Mouse (Mus musculus): ENCODE measurements around the gene Prc1.

Gene Prc1

DNA sequence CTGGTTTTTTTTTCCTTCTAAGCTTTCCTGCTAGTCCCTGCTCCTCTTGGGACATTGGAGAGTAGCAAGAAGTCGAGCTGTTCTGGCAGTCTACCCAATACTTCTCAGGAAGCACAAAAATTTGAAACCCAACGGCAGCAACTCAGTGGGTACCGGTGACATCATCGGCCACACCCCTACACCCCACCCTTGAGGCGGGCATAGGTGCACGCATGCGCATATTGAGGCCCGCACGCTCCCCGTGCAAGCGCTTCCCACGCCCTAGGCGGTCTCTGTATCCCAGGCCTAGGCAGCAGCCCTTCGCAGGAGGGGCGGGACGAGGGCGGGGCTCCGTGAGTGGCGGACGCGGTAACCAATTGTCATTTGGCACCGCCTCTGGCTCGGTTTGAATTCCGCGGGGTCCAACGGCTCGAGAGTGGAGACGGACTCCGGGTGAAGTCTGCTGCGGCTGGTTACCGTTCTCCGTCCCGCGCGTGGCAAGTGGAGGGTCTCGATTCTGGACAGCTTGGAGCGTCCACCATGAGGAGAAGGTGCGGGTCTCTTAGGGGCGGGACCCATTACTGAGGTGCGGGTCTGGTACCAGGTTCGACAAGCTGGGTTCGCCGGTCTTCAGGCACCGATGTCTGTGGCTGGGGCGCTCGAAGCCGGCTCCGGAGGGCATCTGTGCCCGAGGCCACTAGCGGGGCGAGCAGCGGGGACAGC, at the start of gene Prc1:
Prc1 (plus strand) TSS at position 389 of the 702 bp plus-strand sequence.
- peak; percentile 95 for DNase-seq (ENCODE audit: low read depth)

DNA sequence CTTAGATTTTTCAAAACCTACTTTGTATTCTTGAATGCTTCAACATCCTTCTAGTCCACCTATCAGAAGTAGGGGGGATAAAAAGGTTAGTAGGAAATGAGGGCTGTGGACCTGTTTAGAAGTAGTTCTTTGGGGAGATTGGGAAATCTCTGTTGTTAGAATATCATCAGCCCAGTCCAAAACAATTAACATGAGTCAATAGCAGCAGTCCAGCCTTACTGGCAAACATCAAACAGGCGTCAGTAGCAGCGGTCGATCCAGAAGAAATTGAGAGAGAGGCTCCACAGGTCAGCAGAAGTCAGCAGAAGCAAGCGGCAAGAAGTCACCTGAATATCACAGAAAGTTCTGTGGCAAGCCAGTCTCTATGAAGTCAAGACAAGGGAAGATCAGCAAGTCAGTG, 49.4 kb upstream of the Prc1 start:
- no peak for DNase-seq (ENCODE audit: low read depth)

DNA sequence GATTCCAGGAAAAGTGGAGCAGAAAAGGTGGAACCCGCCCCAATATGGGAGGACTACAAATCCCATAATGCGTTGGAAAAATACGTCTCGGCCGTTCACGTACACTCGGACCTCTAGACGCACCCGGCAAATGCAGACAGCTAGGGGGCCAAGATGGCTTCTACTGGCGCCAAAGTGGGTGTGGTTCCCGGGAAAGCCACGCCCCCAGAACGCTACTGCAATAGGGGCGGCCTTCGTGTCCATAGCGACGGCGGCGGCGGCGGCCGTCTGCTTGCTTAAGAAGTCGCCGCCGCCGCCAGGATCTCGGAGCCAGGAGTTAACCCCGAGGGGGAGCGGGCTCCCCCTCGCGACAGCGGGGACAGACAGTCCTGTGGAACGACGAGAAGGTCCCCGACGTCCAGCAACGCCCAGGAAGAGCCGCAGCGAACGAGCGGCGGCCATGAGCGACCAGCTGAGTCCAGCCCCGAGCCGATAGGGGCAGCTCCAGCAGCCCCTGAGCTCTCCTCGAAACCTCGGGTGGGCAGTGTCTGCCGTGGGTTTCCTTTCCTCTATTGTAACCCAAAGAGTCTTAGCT, 48.0 kb upstream of the Prc1 start, which contains the start of gene Ttll13:
Ttll13 (plus strand) TSS at position 229 of the 574 bp plus-strand sequence.
- peak; percentile 94 for DNase-seq (ENCODE audit: low read depth)

DNA sequence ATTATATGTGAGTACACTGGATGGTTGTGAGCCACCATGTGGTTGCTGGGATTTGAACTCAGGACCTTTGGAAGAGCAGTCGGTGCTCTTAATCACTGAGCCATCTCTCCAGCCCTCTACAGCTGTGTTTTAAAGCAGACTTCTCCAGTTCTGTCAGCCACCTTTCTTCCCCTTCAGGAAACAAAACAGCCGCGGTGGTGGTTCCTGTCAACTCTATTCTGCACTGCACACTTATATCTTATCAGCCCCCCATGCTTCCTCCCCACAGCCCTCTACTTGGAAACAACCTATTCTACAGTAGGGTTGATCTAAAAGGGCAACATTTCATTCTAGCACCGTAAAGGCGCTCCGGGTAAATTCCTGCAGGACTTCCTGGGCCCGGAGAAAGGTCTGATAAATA, 47.4 kb upstream of the Prc1 start:
- no peak for DNase-seq (ENCODE audit: low read depth)

DNA sequence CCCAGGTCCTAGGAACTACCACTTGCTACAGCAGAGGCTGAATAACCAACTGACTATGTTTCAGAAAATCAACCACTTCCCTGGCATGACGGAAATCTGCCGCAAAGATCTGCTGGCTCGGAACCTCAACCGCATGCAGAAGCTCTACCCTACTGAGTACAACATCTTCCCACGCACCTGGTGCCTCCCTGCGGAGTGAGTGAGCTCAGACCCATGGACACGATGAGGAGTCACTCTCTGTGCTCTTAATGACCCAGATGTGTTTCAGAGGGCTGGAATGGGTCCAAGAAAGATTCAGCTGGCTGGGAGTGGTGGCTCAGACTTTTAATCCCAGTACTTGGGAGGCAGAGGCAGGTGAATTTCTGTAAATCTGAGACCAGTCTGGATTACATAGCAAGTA, 41.8 kb upstream of the Prc1 start:
- DNase-seq (ENCODE audit: low read depth), result no peak

DNA sequence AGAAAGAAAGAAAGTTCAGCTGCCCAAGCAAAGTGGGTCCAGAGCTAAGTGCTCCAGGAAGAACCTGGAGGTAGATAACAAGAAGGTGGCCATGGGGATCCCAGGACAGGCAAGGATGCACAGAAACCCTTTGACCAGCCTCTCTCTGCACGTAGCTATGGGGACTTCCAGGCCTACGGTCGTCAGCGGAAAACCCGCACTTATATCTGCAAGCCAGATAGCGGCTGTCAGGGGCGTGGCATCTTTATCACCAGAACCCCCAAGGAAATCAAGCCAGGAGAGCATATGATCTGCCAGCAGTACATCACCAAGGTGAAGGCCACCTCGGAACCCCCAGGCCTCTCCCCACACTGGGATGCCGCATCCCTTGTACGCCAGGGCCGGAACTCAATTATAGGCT, 41.4 kb upstream of the Prc1 start:
- no peak for DNase-seq (ENCODE audit: low read depth)

DNA sequence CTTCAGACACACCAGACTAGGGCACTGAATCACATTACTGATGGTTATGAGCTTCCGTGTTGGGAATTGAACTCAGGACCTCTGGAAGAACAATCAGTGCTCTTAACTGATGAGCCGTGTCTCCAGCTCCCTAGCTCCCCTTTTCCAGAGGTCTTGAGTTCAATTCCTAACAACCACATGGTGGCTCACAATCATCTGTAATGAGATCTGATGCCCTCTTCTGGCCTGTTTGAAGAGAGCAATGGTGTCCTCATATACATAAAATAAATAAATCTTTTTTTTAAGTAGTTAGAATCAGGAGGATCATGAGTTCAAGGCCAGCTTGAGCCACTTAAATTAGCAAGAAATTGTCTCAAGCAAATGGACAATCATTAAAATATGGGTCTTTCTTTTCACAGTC, 38.3 kb upstream of the Prc1 start:
- DNase-seq (ENCODE audit: low read depth), result no peak

DNA sequence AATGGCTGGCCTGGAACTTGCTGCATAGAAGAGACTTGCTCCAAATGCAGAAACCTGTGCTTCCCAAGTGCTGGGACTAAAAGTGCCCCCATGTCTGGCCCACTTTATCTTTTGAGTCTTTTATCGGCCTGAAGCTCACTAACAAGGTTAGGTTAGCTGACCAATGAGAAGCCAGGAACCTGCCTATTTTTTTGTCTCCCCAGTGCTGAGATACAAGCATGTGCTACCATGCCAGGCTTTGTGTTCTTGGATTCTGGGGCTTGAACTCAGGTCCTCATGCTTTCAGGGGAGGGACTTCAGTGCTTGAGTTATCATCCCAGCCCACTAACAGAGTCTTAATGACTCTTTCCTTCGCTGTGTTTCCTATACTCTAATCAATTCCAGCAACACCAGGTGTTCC, 36.5 kb upstream of the Prc1 start:
- DNase-seq (ENCODE audit: low read depth), result no peak

DNA sequence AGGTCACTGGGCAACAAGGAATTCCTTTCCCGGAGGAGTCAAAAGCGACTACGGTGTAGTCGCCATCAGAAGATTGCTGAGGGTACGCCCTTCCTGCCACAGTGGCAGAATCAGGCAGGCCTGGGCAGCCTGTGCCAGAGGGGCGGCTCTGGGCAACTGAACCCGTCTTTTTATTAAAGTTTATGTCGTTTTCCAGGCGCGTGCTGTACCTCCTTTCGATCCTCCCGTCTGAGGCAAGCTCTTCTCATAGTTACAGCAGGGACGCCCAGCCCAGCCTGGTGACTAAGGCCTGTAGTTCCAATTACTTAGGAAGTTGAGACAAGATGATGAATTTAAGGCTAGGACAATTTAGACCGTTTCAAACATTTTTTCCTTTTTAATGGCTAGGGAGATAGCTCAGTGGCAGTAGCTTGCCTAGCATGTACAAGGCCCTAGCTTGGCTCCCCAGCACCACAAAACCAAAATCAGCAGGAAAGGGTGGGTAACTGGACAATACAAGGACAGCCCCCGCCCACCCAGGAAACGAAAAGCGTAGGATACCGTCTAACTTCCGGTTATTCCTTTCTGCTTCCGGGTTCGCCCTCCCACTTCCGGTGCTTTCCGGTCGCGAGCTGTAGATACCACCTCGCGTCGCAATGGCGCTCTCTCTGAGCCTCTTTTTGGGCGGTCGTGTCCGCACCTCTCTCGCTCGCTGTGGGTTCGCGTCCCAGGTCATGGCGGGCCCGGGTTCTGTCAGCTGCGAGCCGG, 33.5 kb upstream of the Prc1 start, which contains the start of gene Ngrn:
Ngrn (plus strand) TSS at position 591 of the 747 bp plus-strand sequence.
- DNase-seq (ENCODE audit: low read depth), result peak; percentile 73

DNA sequence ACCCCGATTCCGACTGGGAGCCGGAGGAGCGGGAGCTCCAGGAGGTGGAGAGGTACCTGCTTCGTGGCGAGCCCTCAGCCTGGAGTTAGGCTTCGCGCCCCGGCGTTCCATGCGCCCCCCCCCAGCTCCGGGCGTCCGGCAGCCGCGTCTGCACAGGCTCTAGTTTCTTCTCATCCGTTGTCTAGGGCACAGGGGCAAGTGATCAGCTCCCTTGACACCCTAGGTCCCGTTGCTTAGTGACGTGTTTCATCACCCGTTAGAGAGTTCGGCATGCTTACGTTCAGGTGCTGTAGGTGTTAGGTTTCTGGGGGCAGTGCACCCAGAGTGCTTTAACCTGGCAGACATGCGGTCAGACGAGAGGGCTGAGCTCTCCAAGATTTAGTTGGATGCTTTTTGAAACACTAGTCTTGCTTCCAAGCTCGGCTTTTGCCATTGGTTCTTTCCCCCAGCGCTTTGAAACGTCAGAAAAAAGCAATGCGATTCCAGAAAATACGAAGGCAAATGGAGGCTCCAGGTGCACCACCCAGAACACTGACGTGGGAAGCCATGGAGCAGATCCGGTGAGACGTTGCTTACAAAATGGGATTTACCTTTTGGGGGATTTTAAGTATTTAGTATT, 32.8 kb upstream of the Prc1 start:
- no peak for DNase-seq (ENCODE audit: low read depth)

DNA sequence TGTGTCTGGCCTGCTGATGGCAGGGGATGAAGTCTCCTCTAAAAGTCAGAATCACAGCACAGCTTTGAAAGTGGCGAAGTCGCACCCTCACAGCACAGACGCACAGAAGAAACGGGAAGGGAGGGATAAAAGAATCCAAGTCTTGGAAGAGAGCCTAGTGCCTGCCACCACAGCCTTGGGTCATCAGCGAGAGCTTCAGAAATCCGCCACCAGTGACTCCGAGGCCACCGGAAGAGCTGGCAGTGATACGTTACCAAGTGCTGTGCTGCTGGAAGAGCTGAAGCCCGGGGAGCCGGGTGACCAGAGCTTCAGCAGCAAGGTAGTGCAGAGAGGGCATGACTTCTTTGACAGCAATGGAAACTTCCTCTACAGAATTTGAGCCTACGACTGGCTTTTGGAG, 29.6 kb upstream of the Prc1 start:
- DNase-seq (ENCODE audit: low read depth), result no peak

DNA sequence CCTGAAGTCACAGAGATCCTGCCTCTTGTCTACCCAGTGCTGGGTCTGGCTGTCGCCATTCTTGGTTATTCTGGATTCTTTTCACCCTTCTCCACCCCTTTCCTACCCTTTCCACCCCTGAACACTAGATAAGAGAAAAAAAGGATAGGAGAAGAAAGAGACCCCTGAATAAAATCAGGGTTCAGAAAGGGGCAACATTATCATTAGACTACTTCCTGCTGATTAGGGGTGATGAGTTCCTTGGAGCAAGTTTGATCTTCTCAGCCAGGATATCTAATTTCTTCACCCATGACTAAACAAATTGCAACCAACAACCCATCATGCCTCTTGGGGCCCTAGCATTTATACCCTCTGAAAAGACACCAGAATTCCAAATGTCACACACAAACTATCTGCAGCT, 26.5 kb upstream of the Prc1 start:
- DNase-seq (ENCODE audit: low read depth), result no peak

DNA sequence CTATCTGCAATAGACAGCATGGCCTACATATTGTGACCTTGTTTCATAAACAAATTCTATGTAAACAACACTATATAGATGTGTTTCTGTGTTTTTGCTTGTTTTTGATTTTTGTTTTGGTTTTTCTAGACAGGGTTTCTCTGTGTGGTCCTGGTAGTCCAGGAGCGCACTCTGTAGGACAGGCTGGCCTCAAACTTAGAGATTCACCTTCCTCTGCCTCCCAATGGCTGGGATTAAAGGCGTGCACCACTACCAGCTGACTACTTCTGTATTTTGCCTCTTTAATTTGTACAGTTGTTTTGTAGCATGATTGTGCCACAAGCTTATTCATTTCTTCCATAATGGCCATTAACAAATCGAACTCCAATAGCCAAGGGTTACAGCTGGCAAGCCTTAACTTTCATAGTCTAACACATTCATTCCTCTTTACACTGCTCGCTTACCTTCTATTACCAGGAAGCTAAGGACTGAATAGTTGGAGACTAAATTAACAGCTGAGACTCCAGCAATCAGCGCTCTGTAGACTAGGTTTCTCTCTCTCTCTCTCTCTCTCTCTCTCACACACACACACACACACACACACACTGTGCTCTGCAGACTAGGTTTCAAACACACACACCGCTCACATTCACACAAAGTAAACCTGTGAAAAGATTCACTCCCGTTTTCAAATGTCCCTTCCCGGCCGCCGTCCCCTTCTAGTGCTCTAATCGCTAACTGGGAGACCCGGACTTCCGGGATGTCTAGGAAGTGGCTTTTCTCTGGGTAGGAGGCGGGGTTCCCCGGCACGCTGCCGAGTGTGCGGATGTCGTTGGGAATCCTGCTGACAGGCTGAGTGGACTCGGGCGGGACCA, 25.1 kb upstream of the Prc1 start, which contains the start of gene Vps33b:
Vps33b (plus strand) TSS at position 753 of the 854 bp plus-strand sequence.
- DNase-seq (ENCODE audit: low read depth), result peak; percentile 95

DNA sequence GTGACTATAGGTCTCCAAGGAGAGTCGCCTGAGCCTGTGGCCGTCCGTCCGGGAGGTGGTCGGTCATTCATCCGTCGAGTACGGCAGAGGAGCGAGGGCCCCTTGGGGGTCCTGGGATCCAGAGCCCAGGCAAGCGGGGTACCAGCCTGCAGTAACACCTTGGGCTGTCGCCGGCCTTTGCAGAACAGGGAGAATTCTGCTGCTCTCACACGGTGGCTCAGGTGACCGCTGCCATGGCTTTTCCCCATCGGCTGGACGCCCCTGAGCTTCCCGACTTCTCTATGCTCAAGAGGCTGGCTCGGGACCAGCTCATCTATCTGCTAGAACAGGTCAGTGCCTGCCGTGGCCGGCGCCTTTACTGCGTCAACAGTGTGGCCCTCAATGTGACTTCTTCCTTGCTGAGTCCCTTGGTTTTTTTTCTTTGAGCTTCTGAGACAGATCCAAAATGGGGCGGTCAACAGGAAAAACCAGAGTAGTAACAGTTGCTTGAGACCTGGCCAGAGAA, 24.4 kb upstream of the Prc1 start:
- no peak for DNase-seq (ENCODE audit: low read depth)

DNA sequence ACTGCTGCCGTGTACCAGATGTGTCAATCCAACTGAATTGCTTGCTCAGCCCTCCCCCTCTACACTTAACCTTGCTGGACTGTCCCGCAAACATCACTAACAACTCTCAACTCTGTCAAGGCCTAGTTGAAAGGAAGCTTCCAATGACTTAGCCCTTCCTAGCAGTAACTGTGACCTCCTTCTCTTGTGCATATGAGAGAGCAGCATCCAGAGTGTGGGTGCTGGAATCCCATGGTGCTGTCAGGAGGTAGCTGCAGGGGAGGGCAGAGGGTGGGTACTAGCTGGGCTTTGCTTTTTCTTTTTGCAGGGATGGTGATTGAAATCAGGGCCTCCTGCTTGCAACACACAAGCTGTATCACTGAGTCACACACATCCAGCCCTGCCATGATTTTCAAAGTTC, 20.8 kb upstream of the Prc1 start:
- DNase-seq (ENCODE audit: low read depth), result no peak

DNA sequence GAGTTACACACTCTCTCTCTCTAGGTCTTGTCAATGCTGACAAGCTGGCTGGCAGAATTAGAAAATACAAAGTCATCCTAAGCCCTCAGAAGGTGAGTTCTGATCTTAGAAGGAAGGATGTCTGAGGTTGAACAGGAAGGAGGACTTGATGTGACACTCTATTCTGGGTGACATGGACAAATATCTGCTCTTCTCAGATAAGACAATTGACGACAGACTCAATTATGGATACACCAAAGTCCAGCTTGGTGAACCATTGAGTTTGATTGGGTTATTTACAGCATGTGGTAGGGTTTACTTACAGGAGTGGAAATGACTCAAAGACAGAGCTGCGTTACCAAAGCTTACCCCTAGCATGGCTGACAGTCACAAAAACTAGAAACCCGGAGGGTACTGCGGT, 17.9 kb upstream of the Prc1 start:
- DNase-seq (ENCODE audit: low read depth), result no peak

DNA sequence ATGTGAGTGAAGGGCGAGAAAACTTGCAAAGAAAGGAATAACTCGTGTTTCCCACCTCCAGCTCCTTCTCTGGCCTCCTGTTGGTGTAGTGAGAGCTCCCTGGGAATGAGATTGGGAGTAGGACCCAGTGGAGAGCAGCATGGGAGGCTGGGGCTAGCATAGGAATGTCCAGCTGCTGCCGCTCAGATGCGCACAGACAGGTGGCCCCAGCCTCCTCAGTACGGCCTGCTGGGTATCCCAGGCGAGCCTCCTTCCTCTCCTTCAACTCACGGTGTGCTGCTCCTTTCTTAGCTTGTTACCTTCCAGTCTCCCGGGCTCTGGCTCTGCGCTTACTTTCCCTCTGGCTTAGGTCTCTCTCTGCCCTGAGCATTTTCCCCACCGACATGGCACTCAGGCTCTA, 14.2 kb upstream of the Prc1 start:
- no peak for DNase-seq (ENCODE audit: low read depth)

DNA sequence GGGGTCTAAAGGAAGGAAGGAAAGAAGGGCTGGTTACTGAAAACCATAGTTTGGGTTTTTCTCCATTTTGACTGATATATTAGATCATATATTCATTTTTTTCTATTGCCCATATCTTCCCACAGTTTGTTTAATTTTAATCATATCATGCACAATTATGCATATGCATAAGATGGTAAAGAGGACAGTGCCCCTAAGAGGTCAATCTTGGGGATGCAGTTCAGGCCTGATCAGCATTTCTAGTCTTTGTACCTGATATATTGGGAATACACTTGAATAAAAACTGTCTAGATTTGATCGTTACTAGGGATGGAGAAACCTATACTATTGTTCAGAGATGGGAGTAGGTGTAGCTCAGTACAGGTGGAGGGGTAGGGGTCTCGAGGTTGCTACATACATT, 13.3 kb upstream of the Prc1 start:
- no peak for DNase-seq (ENCODE audit: low read depth)

DNA sequence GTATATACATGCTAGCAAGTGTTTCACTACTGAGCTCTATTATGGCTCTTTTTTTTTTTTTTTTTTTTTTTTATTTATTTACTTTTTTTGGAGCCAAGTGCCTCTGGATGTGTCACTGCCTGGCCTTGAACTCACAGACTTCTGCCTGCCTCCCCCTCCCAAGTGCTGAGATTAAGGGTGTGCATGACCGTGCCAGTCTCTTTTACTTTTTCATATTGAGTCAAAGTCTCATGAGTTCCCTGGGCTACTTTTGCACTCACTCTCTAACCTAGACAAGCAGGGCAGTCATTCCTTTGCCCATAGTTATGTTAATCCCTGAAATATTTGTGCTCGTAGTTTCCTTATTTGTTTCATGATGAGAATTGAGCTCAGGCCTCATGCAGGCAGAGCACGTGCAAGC, 12.6 kb upstream of the Prc1 start:
- no peak for DNase-seq (ENCODE audit: low read depth)

DNA sequence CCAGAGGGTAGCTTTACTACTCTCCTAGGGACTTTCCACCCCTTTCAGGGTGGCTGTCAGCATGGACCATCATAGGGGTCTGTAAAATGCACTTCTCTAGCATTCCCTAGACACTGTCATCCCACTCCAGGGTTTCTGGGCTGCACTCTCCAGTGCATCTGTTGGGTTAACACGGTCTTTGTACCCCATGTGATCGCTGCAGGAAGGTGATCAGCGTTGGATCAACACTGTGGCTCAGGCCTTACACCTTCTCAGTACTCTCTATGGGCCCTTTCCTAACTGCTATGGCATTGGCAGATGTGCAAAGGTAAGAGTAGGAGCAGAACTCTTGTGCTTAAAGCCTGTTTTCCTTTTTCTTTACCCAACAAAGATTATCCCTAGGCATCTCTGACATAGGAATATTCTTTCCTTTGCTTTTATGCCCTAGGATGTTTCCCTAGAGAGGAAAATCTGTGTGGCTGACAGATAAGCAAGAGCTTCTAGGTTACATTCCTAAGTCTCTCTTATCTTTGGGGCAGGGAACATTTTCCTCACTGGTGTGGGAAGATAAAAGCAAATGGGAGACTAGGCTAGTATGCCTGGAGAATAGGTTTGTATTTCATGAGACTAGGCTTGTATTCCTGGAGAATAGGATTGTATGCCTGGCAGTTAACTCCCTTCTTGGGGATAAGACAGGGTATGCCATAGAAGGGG, 10.9 kb upstream of the Prc1 start:
- no peak for DNase-seq (ENCODE audit: low read depth)

DNA sequence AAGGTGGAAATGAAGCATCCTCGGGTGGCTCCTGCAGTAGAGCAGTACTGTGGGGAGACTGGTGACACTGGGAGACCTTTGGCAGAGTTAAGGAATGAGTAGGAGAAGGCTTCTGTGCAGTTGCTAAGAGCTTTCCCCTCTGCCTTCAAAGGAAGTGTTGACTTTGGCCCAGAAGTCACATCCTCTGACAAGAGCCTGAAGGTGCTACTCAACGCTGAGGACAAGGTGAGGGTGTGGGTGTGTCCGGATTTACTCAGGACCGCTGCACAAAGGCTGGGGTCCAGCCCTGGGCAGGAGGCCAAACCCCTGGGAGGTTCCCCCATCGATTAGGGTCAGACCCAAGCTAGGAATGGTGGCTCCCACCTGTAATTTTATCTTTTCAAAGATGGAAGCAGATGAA, 9.9 kb upstream of the Prc1 start:
- DNase-seq (ENCODE audit: low read depth), result no peak
